Mouse (Mus musculus) heart, postnatal 10 days (tissue): ENCODE data around the gene Tvp23b. TPM values are rescaled to one million over a fixed set of nuclear protein-coding genes. Genes with fewer than 3 reads are reported as not detected.

Experiments
- DNase-seq, 2 experiments: peaks; one replicate each; pipeline ENCODE4 v3.0.0; 2021
- intact Hi-C: fragments of 180-260 bp; cut with DNase I; formaldehyde crosslinking; loops from one replicate; pipeline ENCODE4 v1.15.1; 2025
- total RNA-seq, 2 experiments: library from RNA; stranded (reverse); gene quantifications; 2 replicates each; pipeline ENCODE4 v1.2.3; 2021

Tvp23b gene
- total RNA-seq, 2 experiments from 2014 or later: 18.4 to 24.4 TPM

DNA sequence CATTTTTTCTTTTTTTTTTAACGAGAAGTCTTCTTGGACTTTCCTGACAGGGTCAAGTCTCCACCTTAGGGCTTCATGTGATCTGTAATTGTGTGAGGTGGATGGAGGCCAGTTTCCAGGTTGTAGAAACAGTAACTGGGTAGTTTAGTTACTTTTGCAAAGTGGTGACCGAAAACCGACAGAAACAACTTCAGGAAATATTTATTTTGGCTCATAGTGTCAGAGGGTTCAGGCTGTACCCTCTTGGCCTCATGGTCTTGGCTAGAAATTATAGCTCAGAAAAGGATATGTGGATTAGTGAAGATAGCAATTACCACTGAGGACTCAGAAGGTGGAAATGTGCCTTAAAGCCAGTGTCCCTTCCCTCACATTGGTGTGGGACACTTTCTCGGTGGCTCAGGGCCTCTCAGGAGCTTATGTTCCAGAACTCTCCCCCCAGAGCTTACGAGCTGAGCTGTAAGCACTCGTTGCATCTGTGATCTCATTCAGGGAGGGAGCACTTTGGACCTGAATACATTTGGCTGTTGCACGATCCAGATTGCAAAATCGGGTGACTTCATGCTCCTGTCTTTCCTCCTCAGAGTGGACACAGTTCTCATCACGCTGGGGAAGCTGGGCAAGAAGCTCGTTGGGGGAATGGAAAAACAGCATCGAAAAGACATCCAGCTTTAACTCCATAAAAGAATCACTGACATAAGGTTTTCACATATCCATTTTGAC lies 55.7 kb downstream of the Tvp23b start:
- intact Hi-C loops: no loop called here

DNA sequence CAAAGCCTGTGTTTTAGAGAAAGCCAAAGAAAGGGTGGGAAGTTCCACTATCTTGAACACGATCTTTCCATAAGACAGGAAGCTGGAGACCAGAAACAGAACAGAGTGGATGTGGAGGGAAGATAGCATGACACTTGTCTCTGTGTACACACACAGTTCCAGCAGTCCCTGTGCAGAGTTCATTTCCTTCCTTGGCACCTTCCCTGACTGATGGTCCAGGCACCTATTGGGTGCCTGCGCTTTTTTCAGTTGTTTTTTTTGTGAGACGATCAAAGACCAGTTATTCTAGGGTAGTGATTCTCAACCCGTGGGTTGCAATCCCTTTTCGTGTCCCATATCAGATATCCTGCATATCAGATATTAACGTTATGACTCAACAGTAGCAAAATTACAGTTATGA lies 58.7 kb downstream of the Tvp23b start:
- intact Hi-C loops: no loop called here
- DNase-seq: no peak

More for the DNA sequence above, 55.7 kb downstream of the Tvp23b start:
- peak; percentile 49 to 60 for DNase-seq

- intact Hi-C loops: no loop called here
- DNase-seq: no peak
Measured at GRCm38 (mm10) chr11:62938921-62939320, 59.7 kb downstream of the Tvp23b start.

DNA sequence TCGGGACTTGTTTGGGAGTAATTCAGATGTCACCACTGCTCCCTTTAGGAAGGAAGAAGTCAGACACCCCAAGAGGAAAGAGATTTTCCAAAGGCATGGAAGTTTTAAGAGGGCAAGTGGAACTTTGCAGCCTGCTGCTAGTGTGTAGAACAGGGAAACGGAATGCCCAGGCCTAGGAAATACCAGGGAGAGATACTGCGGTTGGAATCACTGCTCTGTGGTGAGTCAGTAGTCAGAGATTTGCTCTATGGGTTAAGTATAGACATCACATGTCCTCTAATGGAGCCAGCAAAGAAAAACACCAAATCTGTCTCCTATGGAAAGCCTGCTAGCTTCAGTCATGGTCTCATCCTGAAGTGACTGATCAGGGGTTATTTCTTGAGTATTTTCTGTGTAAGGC lies 60.9 kb downstream of the Tvp23b start:
- intact Hi-C loops: no loop called here
- no peak for DNase-seq

GRCm38 (mm10) chr11:62943538-62943937 lies 64.3 kb downstream of the Tvp23b start:
- no peak for DNase-seq
- intact Hi-C loops: no loop called here

DNA sequence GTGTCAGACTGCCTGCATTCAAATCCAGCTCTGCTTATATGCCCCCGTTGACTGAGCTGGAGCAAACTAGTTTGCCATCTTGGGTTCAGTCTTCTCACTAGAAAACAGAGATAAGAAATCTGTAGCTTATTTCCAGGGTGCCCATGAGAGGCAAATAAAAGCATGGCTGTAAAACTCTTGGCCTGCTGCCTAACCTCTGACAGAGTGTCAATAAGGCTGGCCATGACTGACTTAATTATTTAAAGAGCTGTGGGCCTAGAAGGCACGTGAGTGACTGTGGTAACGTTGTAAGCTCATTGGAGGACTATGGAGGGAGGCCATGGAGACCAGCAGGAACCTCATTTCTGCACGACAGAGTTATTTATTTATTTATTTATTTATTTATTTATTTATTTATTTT lies 66.3 kb downstream of the Tvp23b start:
- no peak for DNase-seq
- intact Hi-C loops: no loop called here

DNA sequence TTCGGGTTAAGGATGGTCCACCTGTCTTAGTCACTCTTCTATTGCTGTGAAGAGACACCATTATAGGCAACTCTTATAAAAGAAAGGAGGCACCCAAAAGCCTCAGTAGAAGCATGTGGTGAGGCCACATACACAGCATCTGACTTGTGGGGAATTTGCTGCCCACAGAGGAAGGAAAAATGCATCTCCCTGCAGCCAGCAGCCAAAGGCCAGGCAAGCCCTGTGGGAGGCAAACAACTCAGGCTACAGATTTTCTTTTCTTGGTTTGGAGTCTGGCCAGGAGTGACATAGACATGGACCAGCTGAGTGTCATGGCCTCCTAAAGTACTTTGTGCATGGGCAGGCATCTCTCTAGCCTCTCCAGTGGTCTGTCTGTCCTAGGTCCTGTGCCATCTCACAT lies 70.3 kb downstream of the Tvp23b start:
- peak; percentile 47 to 63 for DNase-seq
- intact Hi-C loops: no loop called here

DNA sequence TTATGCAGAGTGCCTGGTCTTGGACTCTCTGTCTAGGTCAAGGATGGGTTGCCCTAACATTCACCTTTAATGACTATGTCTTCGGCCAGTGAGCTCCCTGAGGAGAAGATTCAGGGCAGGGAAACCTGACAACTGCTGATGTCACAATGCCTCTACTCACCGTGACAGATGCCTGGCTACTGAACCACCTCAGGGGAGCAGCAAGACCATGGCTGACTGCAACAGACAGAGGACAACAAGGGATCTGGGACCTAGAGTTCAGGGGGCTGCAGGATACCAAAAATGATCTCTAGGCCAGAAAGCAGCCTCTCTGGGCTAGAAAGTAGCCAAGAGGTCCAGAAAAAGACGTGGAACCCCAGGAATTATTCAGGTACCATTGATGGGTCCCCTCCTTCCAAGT lies 71.8 kb downstream of the Tvp23b start, which contains the start of gene Cdrt4:
Cdrt4 (plus strand) TSS at position 182 of the 400 bp plus-strand sequence.
- intact Hi-C loops: no loop called here
- no peak for DNase-seq

GRCm38 (mm10) chr11:62954766-62955165 lies 75.5 kb downstream of the Tvp23b start:
- intact Hi-C loops: no loop called here
- DNase-seq: no peak

- intact Hi-C loops: no loop called here
- no peak for DNase-seq
Measured at GRCm38 (mm10) chr11:62955186-62955585, 75.9 kb downstream of the Tvp23b start.

DNA sequence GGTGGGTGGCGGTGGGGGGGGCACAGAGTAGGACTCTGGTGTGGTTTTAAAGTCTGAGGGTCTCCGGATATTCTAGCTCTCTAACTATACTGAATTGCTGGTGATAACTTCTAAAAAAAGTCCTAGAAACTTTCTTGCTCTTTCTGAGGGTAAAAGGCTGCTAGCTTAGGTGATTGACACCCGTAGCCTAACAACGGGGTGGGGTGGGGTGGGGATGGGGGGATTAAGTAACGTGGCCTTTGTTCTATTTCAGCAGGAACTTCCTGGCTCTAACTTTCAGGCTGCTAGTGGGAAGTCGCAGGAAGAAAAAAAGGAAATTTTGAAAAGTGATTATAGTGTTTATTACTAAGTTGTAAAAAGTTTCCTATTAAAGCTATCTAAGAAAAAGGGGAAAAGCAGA lies 76.5 kb downstream of the Tvp23b start:
- intact Hi-C loops: no loop called here
- DNase-seq: no peak

- intact Hi-C loops: no loop called here
- no peak for DNase-seq
Measured at GRCm38 (mm10) chr11:62957626-62958180, 78.4 kb downstream of the Tvp23b start.

GRCm38 (mm10) chr11:62963292-62963691 lies 84.0 kb downstream of the Tvp23b start:
- DNase-seq: no peak
- intact Hi-C loops: no loop called here

DNA sequence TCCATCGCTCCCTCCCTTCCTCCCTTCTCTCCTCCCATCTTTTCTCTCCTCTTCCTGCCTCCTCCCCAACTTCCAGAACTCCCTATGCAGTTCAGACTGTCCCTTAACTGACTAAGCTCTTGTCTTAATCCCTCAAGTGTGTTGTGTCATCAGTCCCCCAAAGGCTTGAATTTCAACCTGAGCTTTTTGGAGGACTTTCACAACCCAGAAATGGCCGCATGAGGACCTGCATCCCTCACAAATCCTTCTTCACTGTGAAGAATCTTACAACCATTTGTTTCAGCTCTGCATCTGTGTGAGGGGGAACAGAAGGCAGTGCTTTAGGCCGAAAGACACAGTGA lies 87.1 kb downstream of the Tvp23b start:
- DNase-seq: no peak
- intact Hi-C loops: no loop called here

Other genes with a start within 250 kb of the Tvp23b start
- 10 to 100 TPM; 12.0 to 12.3 TPM for gene Lrrc75a, start 230.9 kb upstream of the Tvp23b start, total RNA-seq
- gene Mmgt2, start 230.8 kb upstream of the Tvp23b start, total RNA-seq: 10 to 100 TPM; 10.8 to 15.8 TPM
- 1 to 10 TPM; 3.4 to 4.6 TPM for gene Zfp287, start 147.6 kb upstream of the Tvp23b start, total RNA-seq
- gene Gm10428, start 126.4 kb upstream of the Tvp23b start, total RNA-seq: not detected
- gene Zfp286, start 90.0 kb upstream of the Tvp23b start, total RNA-seq: 1 to 10 TPM; 1.5 to 2.1 TPM
- 1 to 10 TPM; 8.2 to 9.4 TPM for gene Trim16, start 59.2 kb upstream of the Tvp23b start, total RNA-seq
- under 1 TPM; 0.26 to 0.27 TPM for gene Fbxw10, start 32.4 kb upstream of the Tvp23b start, total RNA-seq
- gene Cdrt4, start 71.7 kb downstream of the Tvp23b start, total RNA-seq: not detected
- not detected for gene Tekt3, start 182.2 kb downstream of the Tvp23b start, total RNA-seq
- 100 to 1,000 TPM in 1 of 2 experiments, 10 to 100 TPM in 1; 81.7 to 120 TPM for gene Pmp22, start 249.5 kb downstream of the Tvp23b start, total RNA-seq